ENCODE assay signal across 10 mouse cellular contexts in genomic region chr11:106329682-106330081, GRCm38 (mm10). TPM values are rescaled to one million over a fixed set of nuclear protein-coding genes. Genes with fewer than 3 reads are reported as not detected.
DNase-seq lines count a peak whose midpoint lies in the region; ATAC-seq and TF ChIP-seq lines count a peak whose summit lies in the region.
"Had no signal": no experiment of that assay in that cellular context is flagged by ENCODE, and none has a peak within 500 bp of the region (broad histone marks: within the 10 kb centered on the region; RNA-seq: fewer than 3 reads in every experiment).

No protein-coding gene starts in this region.

- H3K4me2 ChIP-seq in midbrain, embryonic 14.5 days (ENCODE audit: low read length): no peak overlapping the region
- no peak overlapping the region for H3K4me2 ChIP-seq in midbrain, embryonic 15.5 days

- H3K4me1 ChIP-seq in midbrain, embryonic 14.5 days (ENCODE audit: control insufficient read depth, insufficient read depth, low read length): no peaks in the 10 kb centered on the region
- no peaks in the 10 kb centered on the region for H3K4me1 ChIP-seq in midbrain, embryonic 15.5 days

- H3K9me3 ChIP-seq in midbrain, embryonic 14.5 days (ENCODE audit: control insufficient read depth, low read length): no peaks in the 10 kb centered on the region
- no peaks in the 10 kb centered on the region for H3K9me3 ChIP-seq in midbrain, embryonic 15.5 days

- H3K4me3 ChIP-seq in midbrain, embryonic 14.5 days (replicated peaks; ENCODE audit: low read depth, low read length): no peak overlapping the region
- no peak overlapping the region for H3K4me3 ChIP-seq in midbrain, embryonic 15.5 days
- no peak overlapping the region for H3K4me3 ChIP-seq in layer of hippocampus, adult 2 months

- no peak overlapping the region for H3K27ac ChIP-seq in midbrain, embryonic 14.5 days (replicated peaks; ENCODE audit: low read depth, low read length)
- no peak overlapping the region for H3K27ac ChIP-seq in midbrain, embryonic 15.5 days
- no peak overlapping the region for H3K27ac ChIP-seq in layer of hippocampus, adult 2 months

- H3K27me3 ChIP-seq in midbrain, embryonic 14.5 days (ENCODE audit: control insufficient read depth, insufficient read depth, low read length): no peaks in the 10 kb centered on the region
- H3K27me3 ChIP-seq in midbrain, embryonic 15.5 days (replicated peaks): no peaks in the 10 kb centered on the region

- no peak overlapping the region for H3K9ac ChIP-seq in midbrain, embryonic 14.5 days (replicated peaks; ENCODE audit: low read length)
- no peak overlapping the region for H3K9ac ChIP-seq in midbrain, embryonic 15.5 days

- 72% methylated on average over 7 of the region's 7 CpGs for WGBS in midbrain, embryonic 14.5 days
- 73% methylated on average over 7 of the region's 7 CpGs for WGBS in midbrain, embryonic 15.5 days

- ATAC-seq in cerebellum, adult (ENCODE audit: insufficient number of reproducible peaks, low FRiP score, low TSS enrichment): no peak
- ATAC-seq in midbrain, embryonic 14.5 days (ENCODE audit: low FRiP score, low TSS enrichment): no peak
- no peak for ATAC-seq in midbrain, embryonic 15.5 days (replicated peaks)

- H3K36me3 ChIP-seq in midbrain, embryonic 14.5 days (ENCODE audit: control insufficient read depth, insufficient read depth, low read length): no peaks in the 10 kb centered on the region
- no peaks in the 10 kb centered on the region for H3K36me3 ChIP-seq in midbrain, embryonic 15.5 days (replicated peaks)

- DNase-seq in cerebellum, adult 11-12 months: peak; percentile 31
- peak; percentile 47 for DNase-seq in midbrain, embryonic 14.5 days
- DNase-seq in cerebellum, postnatal 36 days: peak; percentile 37 to 47
- peak in 1 of 2 experiments; percentile 32 for DNase-seq in layer of hippocampus, adult 2 months (ENCODE audit: low spot score in 2 of 2)
- peak; percentile 64 for DNase-seq in retina, postnatal 7 days (ENCODE audit: low read depth, low spot score)
- no peak for DNase-seq in ovary, postnatal 10 days (ENCODE audit: low spot score)

- peak; percentile 72 for TF ChIP-seq CTCF in layer of hippocampus, adult 2 months (conservative IDR thresholded peaks at IDR 0.05)

RNA-seq across cellular contexts. Expression of gene Cd79b, which starts 15.1 kb away (rescaled TPM):
- 0.43 and 0.59 TPM in 2 replicates for polyA plus RNA-seq in midbrain, embryonic 14.5 days (2014; fragmentation: Nextera tagmentation; extraction: Ambion mirVana)
- 1.1 and 1.4 TPM in 2 replicates for polyA plus RNA-seq in midbrain, embryonic 15.5 days (2015; fragmentation: Nextera tagmentation; extraction: Ambion mirVana)
- total RNA-seq in layer of hippocampus, adult 2 months (2021): not detected

RNA-seq across cellular contexts. Expression of gene Scn4a, which starts 23.4 kb away (rescaled TPM):
- not detected in 2 replicates for polyA plus RNA-seq in midbrain, embryonic 14.5 days (2014; fragmentation: Nextera tagmentation; extraction: Ambion mirVana)
- not detected in 2 replicates for polyA plus RNA-seq in midbrain, embryonic 15.5 days (2015; fragmentation: Nextera tagmentation; extraction: Ambion mirVana)
- not detected for total RNA-seq in layer of hippocampus, adult 2 months (2021)

RNA-seq across cellular contexts. Expression of gene Gh, which starts 28.0 kb away (rescaled TPM):
- polyA plus RNA-seq in midbrain, embryonic 14.5 days (2014; fragmentation: Nextera tagmentation; extraction: Ambion mirVana): not detected in 2 replicates
- not detected in 2 replicates for polyA plus RNA-seq in midbrain, embryonic 15.5 days (2015; fragmentation: Nextera tagmentation; extraction: Ambion mirVana)
- not detected for total RNA-seq in layer of hippocampus, adult 2 months (2021)
- total RNA-seq: ES-E14; heart, postnatal 36 days had no signal

RNA-seq across cellular contexts. Expression of gene Prr29, which starts 35.6 kb away (rescaled TPM):
- not detected in 2 replicates for polyA plus RNA-seq in midbrain, embryonic 14.5 days (2014; fragmentation: Nextera tagmentation; extraction: Ambion mirVana)
- not detected in 2 replicates for polyA plus RNA-seq in midbrain, embryonic 15.5 days (2015; fragmentation: Nextera tagmentation; extraction: Ambion mirVana)
- not detected for total RNA-seq in layer of hippocampus, adult 2 months (2021)
- total RNA-seq: ES-E14 had no signal

RNA-seq across cellular contexts. Expression of gene Tcam1, which starts 53.2 kb away (rescaled TPM):
- polyA plus RNA-seq in midbrain, embryonic 14.5 days (2014; fragmentation: Nextera tagmentation; extraction: Ambion mirVana): 0.09 and 0.12 TPM in 2 replicates
- polyA plus RNA-seq in midbrain, embryonic 15.5 days (2015; fragmentation: Nextera tagmentation; extraction: Ambion mirVana): 0.12 and 0.20 TPM in 2 replicates
- total RNA-seq in layer of hippocampus, adult 2 months (2021): under 1 TPM; 0.15 to 0.34 TPM
- total RNA-seq: heart, postnatal 36 days had no signal
